Mouse (Mus musculus) liver, postnatal 0 days (tissue): ENCODE data around the gene Ccnjl.

Experiments used
- CTCF ChIP-seq: sonication (generic); IDR thresholded peaks from 2 replicates; pipeline ENCODE4 v1.5.1; 2016; ENCODE audit warnings: antibody characterized with exemption, low read depth
- EP300 ChIP-seq: IDR thresholded peaks from 2 replicates; pipeline ENCODE4 v1.6.1; 2016; ENCODE audit warnings: antibody characterized with exemption, low read depth, mild to moderate bottlenecking

DNA sequence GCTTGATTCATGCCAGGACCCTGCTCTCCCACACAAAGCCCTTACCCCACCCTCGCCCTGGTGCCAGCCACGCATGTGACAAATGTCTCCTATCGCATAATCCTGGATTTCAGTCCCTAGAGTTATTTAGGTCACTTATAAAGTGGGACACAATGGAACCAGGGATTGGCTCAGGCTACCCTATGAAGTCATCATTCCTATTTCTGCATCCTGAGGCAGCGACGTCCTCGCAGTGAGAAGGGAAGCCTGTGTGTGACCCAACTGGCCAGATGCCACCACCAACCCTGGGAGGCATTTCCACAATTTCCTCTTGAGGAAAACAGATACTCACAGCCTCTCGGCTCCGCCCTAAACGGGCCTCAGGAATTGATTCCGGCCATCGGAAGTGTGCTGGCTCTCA is 41.0 kb downstream of the Ccnjl start:
- TF ChIP-seq CTCF, result no peak
- no peak for TF ChIP-seq EP300
